Mouse (Mus musculus): ENCODE results near the gene Mcf2l. TPM values are rescaled to one million over a fixed set of nuclear protein-coding genes. Genes with fewer than 3 reads are reported as not detected.

Mcf2l gene
- polyA plus RNA-seq, 1 experiment from 2014 or later = 120 TPM

DNA sequence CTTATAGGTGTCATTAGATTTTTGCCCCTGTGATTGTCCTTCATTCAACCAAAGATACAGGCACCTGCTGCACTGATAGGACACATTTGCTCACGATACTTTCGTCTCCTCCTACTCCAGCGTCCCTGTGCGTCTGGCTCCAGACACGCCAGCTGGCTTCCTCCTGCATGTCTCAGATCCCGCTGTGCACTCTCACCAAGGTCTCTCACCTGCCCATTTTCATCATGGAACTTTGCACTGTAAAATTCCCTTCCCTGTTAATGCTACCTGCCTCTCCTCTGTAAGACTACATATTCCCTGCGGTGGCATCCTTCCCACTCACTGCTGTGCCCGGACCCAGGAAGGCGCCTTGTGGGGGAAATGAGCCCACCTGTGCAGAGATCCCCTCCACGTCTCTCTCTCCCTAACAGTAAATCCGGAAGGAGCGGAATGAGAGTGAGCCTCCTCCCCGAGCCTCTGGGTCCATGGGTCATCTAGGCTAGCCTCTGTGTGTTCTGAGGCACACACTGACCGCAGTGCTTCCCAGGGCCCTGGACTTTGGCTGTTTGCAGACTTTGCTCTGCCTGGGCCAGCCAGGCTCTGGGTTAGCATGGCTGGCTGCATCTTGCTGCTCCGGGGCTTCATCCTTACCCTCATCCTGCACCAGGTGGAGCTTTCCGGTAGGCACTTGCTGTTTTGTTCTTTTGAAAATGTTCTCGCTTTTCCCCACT lies 187.0 kb downstream of the Mcf2l start, which contains the start of gene Proz:
TSS of gene Proz (plus strand) at position 474 of the 710 bp plus-strand sequence.
- WGBS = 86% methylated on average over 17 of the region's 17 CpGs
- H3K9me3 ChIP-seq (replicated peaks) = no peaks in the 10 kb centered on the region
- no peak for ATAC-seq (ENCODE audit: low FRiP score)

DNA sequence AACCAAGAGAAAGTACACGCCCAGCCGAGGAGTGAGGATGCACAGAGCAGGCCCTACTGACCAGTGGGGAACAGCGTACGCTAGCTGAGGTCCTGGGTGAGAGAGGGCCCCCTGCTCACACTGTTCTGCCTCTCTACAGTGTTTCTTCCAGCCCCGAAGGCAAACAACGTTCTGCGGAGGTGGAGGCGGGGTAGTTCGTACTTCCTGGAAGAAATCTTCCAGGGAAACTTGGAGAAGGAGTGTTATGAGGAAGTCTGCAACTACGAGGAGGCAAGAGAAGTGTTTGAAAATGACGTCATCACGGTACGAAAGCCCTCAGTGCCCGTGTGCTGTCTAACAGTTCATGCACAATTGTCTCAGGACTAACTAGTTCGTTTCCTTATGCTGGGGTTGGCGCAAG lies 189.5 kb downstream of the Mcf2l start:
- H3K4me2 ChIP-seq = no peak overlapping the region
- no peaks in the 10 kb centered on the region for H3K9me3 ChIP-seq (replicated peaks)
- no peak overlapping the region for H3K4me3 ChIP-seq (replicated peaks)
- no peak overlapping the region for H3K27ac ChIP-seq (replicated peaks)
- no peaks in the 10 kb centered on the region for H3K27me3 ChIP-seq (replicated peaks)
- H3K9ac ChIP-seq (replicated peaks) = no peak overlapping the region
- H3K36me3 ChIP-seq = no peaks in the 10 kb centered on the region
- no peaks in the 10 kb centered on the region for H3K4me1 ChIP-seq
- ATAC-seq (ENCODE audit: low FRiP score) = no peak
- WGBS = 82% methylated on average over 16 of the region's 16 CpGs

More for the DNA sequence above, 187.0 kb downstream of the Mcf2l start, which contains the start of gene Proz:
- H3K4me1 ChIP-seq = no peaks in the 10 kb centered on the region
- no peak within 1 kb of the TSS for H3K9ac ChIP-seq (replicated peaks)
- no peaks in the 10 kb centered on the region for H3K27me3 ChIP-seq (replicated peaks)
- no peak within 1 kb of the TSS for H3K4me3 ChIP-seq (replicated peaks)
- no peaks in the 10 kb centered on the region for H3K36me3 ChIP-seq
- no peak within 1 kb of the TSS for H3K4me2 ChIP-seq
- no peak within 1 kb of the TSS for H3K27ac ChIP-seq (replicated peaks)

Small RNA genes within 50 kb of the gene (microRNA-seq; reads per million reads assigned to microRNA genes)
- gene Gm38671 = not detected

Other genes with a start within 250 kb of the Mcf2l start
- gene Tubgcp3, start 201.6 kb upstream of the Mcf2l start, polyA plus RNA-seq (2015; fragmentation: Nextera tagmentation; extraction: Ambion mirVana) = 34.7 and 35.0 TPM in 2 replicates
- 12.0 and 13.4 TPM in 2 replicates for gene Atp11a, start 116.8 kb upstream of the Mcf2l start, polyA plus RNA-seq (2015; fragmentation: Nextera tagmentation; extraction: Ambion mirVana)
- gene F7, start 152.2 kb downstream of the Mcf2l start, polyA plus RNA-seq (2015; fragmentation: Nextera tagmentation; extraction: Ambion mirVana) = not detected in 2 replicates
- gene F10, start 163.5 kb downstream of the Mcf2l start, polyA plus RNA-seq (2015; fragmentation: Nextera tagmentation; extraction: Ambion mirVana) = 0.24 TPM in 1 of 2 replicates, not detected in the other
- gene Proz, start 187.1 kb downstream of the Mcf2l start, polyA plus RNA-seq (2015; fragmentation: Nextera tagmentation; extraction: Ambion mirVana) = 0.59 and 0.67 TPM in 2 replicates
- gene Pcid2, start 231.7 kb downstream of the Mcf2l start, polyA plus RNA-seq (2015; fragmentation: Nextera tagmentation; extraction: Ambion mirVana) = 36.4 and 38.0 TPM in 2 replicates
- 68.1 and 75.6 TPM in 2 replicates for gene Cul4a, start 231.8 kb downstream of the Mcf2l start, polyA plus RNA-seq (2015; fragmentation: Nextera tagmentation; extraction: Ambion mirVana)